Mouse (Mus musculus): ENCODE results near the gene Mipep. TPM values are rescaled to one million over a fixed set of nuclear protein-coding genes. Genes with fewer than 3 reads are reported as not detected.

The Mipep gene
- polyA plus RNA-seq, 1 experiment from 2014 or later: 20.3 TPM

- 89% methylated on average over 2 of the region's 2 CpGs for WGBS
- no peak for ATAC-seq
These were observed 45.7 kb downstream of the Mipep start for GRCm38 (mm10) chr14:60830096-60830495.

GRCm38 (mm10) chr14:60836709-60837108, 52.3 kb downstream of the Mipep start:
- no peak for ATAC-seq
- H3K27ac ChIP-seq (ENCODE audit: low read length): no peak overlapping the region
- no peak overlapping the region for H3K9ac ChIP-seq (ENCODE audit: low read depth, low read length)
- H3K4me2 ChIP-seq (ENCODE audit: low read length): no peak overlapping the region
- no peaks in the 10 kb centered on the region for H3K4me1 ChIP-seq (ENCODE audit: control insufficient read depth, insufficient read depth, low read length)
- 23% methylated on average over 6 of the region's 6 CpGs for WGBS
- H3K27me3 ChIP-seq (ENCODE audit: control insufficient read depth, insufficient read depth, low read depth, low read length): no peaks in the 10 kb centered on the region
- no peak overlapping the region for H3K4me3 ChIP-seq (ENCODE audit: low read depth, low read length)
- H3K36me3 ChIP-seq (ENCODE audit: control insufficient read depth, insufficient read depth, low read length): peaks cover 6% of the 10 kb centered on the region
- H3K9me3 ChIP-seq (replicated peaks; ENCODE audit: control insufficient read depth, low read length, poor library complexity, severe bottlenecking): peaks cover 5% of the 10 kb centered on the region; the same call in 1 of the 2 replicates

More at GRCm38 (mm10) chr14:60830096-60830495, 45.7 kb downstream of the Mipep start:
- no peaks in the 10 kb centered on the region for H3K27me3 ChIP-seq (ENCODE audit: control insufficient read depth, insufficient read depth, low read depth, low read length)
- no peaks in the 10 kb centered on the region for H3K4me1 ChIP-seq (ENCODE audit: control insufficient read depth, insufficient read depth, low read length)
- H3K36me3 ChIP-seq (ENCODE audit: control insufficient read depth, insufficient read depth, low read length): peaks cover 22% of the 10 kb centered on the region
- H3K4me3 ChIP-seq (ENCODE audit: low read depth, low read length): no peak overlapping the region
- H3K27ac ChIP-seq (ENCODE audit: low read length): no peak overlapping the region
- peaks cover 6% of the 10 kb centered on the region; the same call in 1 of the 2 replicates for H3K9me3 ChIP-seq (replicated peaks; ENCODE audit: control insufficient read depth, low read length, poor library complexity, severe bottlenecking)
- H3K9ac ChIP-seq (ENCODE audit: low read depth, low read length): no peak overlapping the region
- no peak overlapping the region for H3K4me2 ChIP-seq (ENCODE audit: low read length)

DNA sequence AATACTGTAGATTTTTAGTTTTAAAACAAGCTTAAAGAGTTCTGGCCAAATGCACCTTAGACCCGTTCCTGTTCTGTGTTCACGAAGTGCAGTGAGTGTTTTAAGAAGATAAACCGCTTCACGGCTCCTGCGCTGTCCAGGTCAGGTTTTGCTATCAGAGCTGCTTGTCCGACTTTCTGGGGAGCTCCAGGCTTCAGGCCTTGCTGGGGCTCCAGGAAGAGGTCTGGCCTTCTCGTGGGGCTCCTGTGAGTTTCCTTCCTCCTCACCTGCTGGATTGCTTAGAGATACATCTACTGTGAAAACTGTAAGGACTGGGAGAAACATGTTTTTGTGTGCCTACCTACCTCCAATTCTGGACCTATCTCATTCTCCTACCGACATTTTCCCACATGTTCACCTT, 55.3 kb downstream of the Mipep start:
- H3K4me1 ChIP-seq (ENCODE audit: control insufficient read depth, insufficient read depth, low read length): no peaks in the 10 kb centered on the region
- H3K27me3 ChIP-seq (ENCODE audit: control insufficient read depth, insufficient read depth, low read depth, low read length): no peaks in the 10 kb centered on the region
- H3K4me2 ChIP-seq (ENCODE audit: low read length): no peak overlapping the region
- no peak overlapping the region for H3K9ac ChIP-seq (ENCODE audit: low read depth, low read length)
- no peak for ATAC-seq
- H3K4me3 ChIP-seq (ENCODE audit: low read depth, low read length): no peak overlapping the region
- H3K36me3 ChIP-seq (ENCODE audit: control insufficient read depth, insufficient read depth, low read length): no peaks in the 10 kb centered on the region
- H3K27ac ChIP-seq (ENCODE audit: low read length): no peak overlapping the region
- no peaks in the 10 kb centered on the region for H3K9me3 ChIP-seq (replicated peaks; ENCODE audit: control insufficient read depth, low read length, poor library complexity, severe bottlenecking)
- 89% methylated on average over 8 of the region's 8 CpGs for WGBS

GRCm38 (mm10) chr14:60841977-60842659, 57.7 kb downstream of the Mipep start:
- 66% methylated on average over 14 of the region's 14 CpGs for WGBS
- no peak for ATAC-seq
- no peak overlapping the region for H3K9ac ChIP-seq (ENCODE audit: low read depth, low read length)
- no peak overlapping the region for H3K27ac ChIP-seq (ENCODE audit: low read length)
- H3K27me3 ChIP-seq (ENCODE audit: control insufficient read depth, insufficient read depth, low read depth, low read length): no peaks in the 10 kb centered on the region
- H3K4me3 ChIP-seq (ENCODE audit: low read depth, low read length): no peak overlapping the region
- no peak overlapping the region for H3K4me2 ChIP-seq (ENCODE audit: low read length)
- no peaks in the 10 kb centered on the region for H3K9me3 ChIP-seq (replicated peaks; ENCODE audit: control insufficient read depth, low read length, poor library complexity, severe bottlenecking)
- no peaks in the 10 kb centered on the region for H3K36me3 ChIP-seq (ENCODE audit: control insufficient read depth, insufficient read depth, low read length)
- H3K4me1 ChIP-seq (ENCODE audit: control insufficient read depth, insufficient read depth, low read length): no peaks in the 10 kb centered on the region; the same call in 1 of the 2 replicates

GRCm38 (mm10) chr14:60843596-60843995, 59.2 kb downstream of the Mipep start:
- Histone ChIP-seq H3K9ac (ENCODE audit: low read depth, low read length) (no peak overlapping the region), H3K27me3 (ENCODE audit: control insufficient read depth, insufficient read depth, low read depth, low read length) (no peaks in the 10 kb centered on the region), H3K4me1 (ENCODE audit: control insufficient read depth, insufficient read depth, low read length) (no peaks in the 10 kb centered on the region; the same call in 1 of the 2 replicates), H3K4me3 (ENCODE audit: low read depth, low read length) (no peak overlapping the region), H3K9me3 (replicated peaks; ENCODE audit: control insufficient read depth, low read length, poor library complexity, severe bottlenecking) (no peaks in the 10 kb centered on the region), H3K4me2 (ENCODE audit: low read length) (no peak overlapping the region), H3K36me3 (ENCODE audit: control insufficient read depth, insufficient read depth, low read length) (no peaks in the 10 kb centered on the region), H3K27ac (ENCODE audit: low read length) (no peak overlapping the region)
- 91% methylated on average over 7 of the region's 7 CpGs for whole genome bisulfite sequencing
- ATAC-seq: no peak

DNA sequence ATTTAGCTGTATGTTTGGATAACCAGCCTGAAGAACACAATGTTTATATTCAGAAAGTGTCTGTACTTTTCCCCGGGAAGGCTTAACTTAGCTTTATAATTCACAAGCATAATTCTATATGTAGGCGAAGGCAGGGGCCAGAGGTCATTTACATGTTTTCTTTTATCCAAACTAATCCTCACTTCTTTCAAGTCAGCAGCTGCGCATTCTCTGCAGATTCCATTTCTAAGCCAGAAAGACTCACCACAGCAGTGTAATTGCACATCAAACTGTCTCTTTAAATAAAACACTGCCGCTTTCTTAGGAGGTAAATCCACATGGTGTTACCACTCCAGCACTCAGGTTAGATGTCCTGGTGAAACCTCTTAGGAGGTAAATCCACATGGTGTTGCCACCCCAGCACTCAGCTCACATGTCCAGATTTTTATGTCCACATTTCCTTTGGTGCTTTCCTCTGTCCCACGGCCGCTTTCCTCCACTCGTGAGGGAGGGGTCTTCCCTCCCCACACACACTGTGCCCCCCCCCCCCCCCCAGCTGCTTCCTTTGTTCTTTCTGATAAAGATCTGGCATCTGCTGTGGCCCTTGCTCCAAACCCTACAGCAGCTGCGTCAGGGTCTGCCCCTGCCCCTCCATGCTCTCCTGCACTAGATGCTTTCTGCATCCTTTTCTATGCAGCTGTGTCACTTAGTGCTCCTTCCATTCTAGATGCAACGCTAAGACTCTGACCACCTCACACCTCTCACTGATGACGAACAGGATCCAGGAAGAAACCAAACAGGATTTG, 61.1 kb downstream of the Mipep start:
- 23% methylated on average over 10 of the region's 10 CpGs for WGBS
- no peaks in the 10 kb centered on the region for H3K27me3 ChIP-seq (ENCODE audit: control insufficient read depth, insufficient read depth, low read depth, low read length)
- no peak for ATAC-seq

DNA sequence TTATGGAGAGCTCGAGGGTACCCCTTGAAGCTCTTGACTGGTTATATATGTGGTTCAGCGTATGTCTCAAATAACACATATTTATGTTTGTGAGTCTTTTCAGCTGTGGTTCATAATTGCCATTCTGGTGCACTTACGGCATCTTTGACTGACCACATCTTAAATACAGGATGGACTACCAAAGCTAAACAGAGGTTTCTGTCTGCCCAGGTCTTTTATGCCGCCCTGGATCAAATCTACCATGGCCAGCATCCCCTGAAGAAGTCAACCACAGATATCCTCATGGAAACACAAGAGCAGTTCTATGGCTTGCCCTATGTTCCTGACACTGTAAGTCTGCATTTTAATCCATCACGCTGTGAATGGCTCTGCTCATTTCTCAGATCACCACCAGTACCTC, 61.8 kb downstream of the Mipep start:
- no peak overlapping the region for H3K27ac ChIP-seq (ENCODE audit: low read length)

More for the DNA sequence above, 61.1 kb downstream of the Mipep start:
- Histone ChIP-seq H3K36me3 (ENCODE audit: control insufficient read depth, insufficient read depth, low read length) (peaks cover 3% of the 10 kb centered on the region), H3K4me2 (ENCODE audit: low read length) (no peak overlapping the region), H3K4me3 (ENCODE audit: low read depth, low read length) (no peak overlapping the region), H3K9ac (ENCODE audit: low read depth, low read length) (no peak overlapping the region), H3K27ac (ENCODE audit: low read length) (no peak overlapping the region), H3K4me1 (ENCODE audit: control insufficient read depth, insufficient read depth, low read length) (no peaks in the 10 kb centered on the region; the same call in 1 of the 2 replicates), H3K9me3 (replicated peaks; ENCODE audit: control insufficient read depth, low read length, poor library complexity, severe bottlenecking) (no peaks in the 10 kb centered on the region)

DNA sequence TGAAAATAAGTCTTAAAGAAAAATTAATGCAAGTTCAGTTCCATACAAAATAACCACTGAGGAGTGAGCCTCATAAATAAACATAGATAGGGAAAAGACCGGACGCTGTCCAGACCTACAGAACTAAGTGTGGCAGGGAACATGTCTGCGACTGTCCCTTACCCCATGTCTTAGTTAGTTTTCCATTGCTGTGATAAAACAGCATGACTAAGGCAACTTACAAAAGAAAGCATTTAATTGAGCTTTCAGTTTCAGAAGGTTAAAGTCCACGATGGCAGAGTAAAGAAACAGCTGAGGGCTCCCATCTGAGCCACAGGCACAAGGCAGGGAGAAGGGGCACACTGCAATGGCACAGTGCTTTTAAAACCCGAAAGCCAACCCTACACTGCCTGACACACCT, 63.8 kb downstream of the Mipep start:
- Histone ChIP-seq H3K9me3 (replicated peaks; ENCODE audit: control insufficient read depth, low read length, poor library complexity, severe bottlenecking) (no peaks in the 10 kb centered on the region), H3K4me2 (ENCODE audit: low read length) (no peak overlapping the region), H3K9ac (ENCODE audit: low read depth, low read length) (no peak overlapping the region), H3K27ac (ENCODE audit: low read length) (no peak overlapping the region), H3K4me1 (ENCODE audit: control insufficient read depth, insufficient read depth, low read length) (no peaks in the 10 kb centered on the region; the same call in 1 of the 2 replicates), H3K36me3 (ENCODE audit: control insufficient read depth, insufficient read depth, low read length) (peaks cover 9% of the 10 kb centered on the region), H3K4me3 (ENCODE audit: low read depth, low read length) (no peak overlapping the region), H3K27me3 (ENCODE audit: control insufficient read depth, insufficient read depth, low read depth, low read length) (no peaks in the 10 kb centered on the region)
- ATAC-seq: no peak
- 85% methylated on average over 5 of the region's 5 CpGs for WGBS

More for the DNA sequence above, 61.8 kb downstream of the Mipep start:
- ATAC-seq: no peak
- 94% methylated on average over 5 of the region's 5 CpGs for WGBS
- H3K9ac ChIP-seq (ENCODE audit: low read depth, low read length): no peak overlapping the region
- no peaks in the 10 kb centered on the region; the same call in 1 of the 2 replicates for H3K4me1 ChIP-seq (ENCODE audit: control insufficient read depth, insufficient read depth, low read length)
- H3K9me3 ChIP-seq (replicated peaks; ENCODE audit: control insufficient read depth, low read length, poor library complexity, severe bottlenecking): no peaks in the 10 kb centered on the region
- H3K4me2 ChIP-seq (ENCODE audit: low read length): no peak overlapping the region
- no peak overlapping the region for H3K4me3 ChIP-seq (ENCODE audit: low read depth, low read length)
- no peaks in the 10 kb centered on the region for H3K27me3 ChIP-seq (ENCODE audit: control insufficient read depth, insufficient read depth, low read depth, low read length)
- peaks cover 3% of the 10 kb centered on the region for H3K36me3 ChIP-seq (ENCODE audit: control insufficient read depth, insufficient read depth, low read length)

DNA sequence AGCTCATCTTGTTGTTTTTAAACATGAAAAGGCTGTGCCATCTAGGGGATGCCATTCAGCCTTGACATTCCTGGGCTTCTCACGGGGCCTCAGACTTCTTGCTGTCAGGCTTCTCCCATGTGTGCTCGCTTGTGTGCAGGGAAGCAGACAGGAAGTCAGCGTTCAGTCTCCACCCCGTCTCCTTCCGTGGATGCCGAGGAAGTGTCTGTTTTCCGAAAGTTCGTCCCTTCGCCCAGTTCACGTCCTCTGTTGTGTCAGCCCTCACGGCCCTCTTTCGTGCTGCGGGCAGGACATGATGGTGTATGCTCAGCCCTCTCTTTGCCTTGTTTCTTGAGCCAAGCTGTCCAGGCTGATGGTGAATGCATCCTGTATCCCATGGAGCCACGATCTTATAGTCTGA, 65.7 kb downstream of the Mipep start:
- Histone ChIP-seq H3K9me3 (replicated peaks; ENCODE audit: control insufficient read depth, low read length, poor library complexity, severe bottlenecking) (no peaks in the 10 kb centered on the region), H3K27ac (ENCODE audit: low read length) (no peak overlapping the region), H3K36me3 (ENCODE audit: control insufficient read depth, insufficient read depth, low read length) (peaks cover 9% of the 10 kb centered on the region), H3K4me2 (ENCODE audit: low read length) (no peak overlapping the region), H3K9ac (ENCODE audit: low read depth, low read length) (no peak overlapping the region), H3K4me1 (ENCODE audit: control insufficient read depth, insufficient read depth, low read length) (no peaks in the 10 kb centered on the region; the same call in 1 of the 2 replicates), H3K27me3 (ENCODE audit: control insufficient read depth, insufficient read depth, low read depth, low read length) (no peaks in the 10 kb centered on the region), H3K4me3 (ENCODE audit: low read depth, low read length) (no peak overlapping the region)
- ATAC-seq: no peak
- 89% methylated on average over 14 of the region's 14 CpGs for WGBS

Data from midbrain, embryonic 16.5 days (tissue).